Mouse (Mus musculus): ENCODE data around the gene Per2.

The Per2 gene

DNA sequence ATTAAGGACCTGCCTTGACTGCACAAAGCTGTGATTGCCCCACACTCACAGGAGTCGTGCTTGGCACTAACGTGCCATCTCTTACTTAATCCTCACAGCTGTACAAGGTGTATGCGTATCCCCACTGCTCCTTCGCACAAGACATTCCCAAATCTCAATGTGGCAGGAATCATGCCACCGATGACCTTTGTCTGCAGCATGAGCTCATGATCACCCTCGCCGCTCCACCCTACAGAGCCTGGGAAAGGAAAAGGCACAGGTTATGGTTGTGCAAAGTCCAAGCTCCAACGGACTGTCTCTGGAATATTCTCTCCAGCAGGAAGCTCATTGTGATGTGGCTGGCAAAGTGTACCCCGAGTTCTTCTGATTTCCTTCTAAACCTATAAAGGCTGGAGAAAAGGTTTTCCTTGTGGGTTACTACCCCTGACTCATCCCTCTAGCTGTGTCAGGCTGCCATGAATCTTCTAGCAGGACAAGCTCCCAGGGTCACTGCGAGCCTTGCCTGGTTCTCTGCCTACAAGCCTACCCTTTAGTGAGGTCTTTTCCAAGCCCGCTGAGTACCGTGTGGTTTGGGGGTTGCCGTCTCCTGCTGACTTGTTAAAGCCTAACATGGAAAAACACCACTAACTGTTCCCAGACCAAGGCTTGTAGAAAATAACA lies 4.3 kb upstream of the Per2 start:
- in situ Hi-C loops (cut with MboI; ENCODE audit: low pct_unique_long_range_greater_than_20kb in 1 of 2, low sequenced_read_pairs in 2 of 2, unreplicated experiment in 1 of 2), result no loop called here

DNA sequence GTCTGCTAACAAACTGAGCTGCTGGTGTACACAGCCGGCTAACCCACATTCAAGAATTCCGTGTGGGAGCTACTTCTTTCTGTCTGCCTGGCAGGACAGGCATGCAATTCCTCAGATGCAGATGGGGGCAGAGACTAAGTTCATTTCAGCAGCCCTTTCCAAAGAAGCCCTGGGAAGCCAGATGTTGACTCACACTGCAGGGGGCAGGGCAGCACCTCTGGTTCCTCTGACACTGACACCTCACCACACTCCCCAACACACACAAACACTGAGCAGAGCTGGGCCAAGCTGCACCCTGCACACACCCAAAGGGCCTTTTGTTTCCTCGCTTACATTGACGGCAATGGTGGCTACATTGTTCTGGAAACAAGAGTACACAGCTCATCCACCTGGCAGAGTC lies 1.4 kb upstream of the Per2 start:
- in situ Hi-C loops (cut with MboI; ENCODE audit: low pct_unique_long_range_greater_than_20kb in 1 of 2, low sequenced_read_pairs in 2 of 2, unreplicated experiment in 1 of 2), result no loop called here

DNA sequence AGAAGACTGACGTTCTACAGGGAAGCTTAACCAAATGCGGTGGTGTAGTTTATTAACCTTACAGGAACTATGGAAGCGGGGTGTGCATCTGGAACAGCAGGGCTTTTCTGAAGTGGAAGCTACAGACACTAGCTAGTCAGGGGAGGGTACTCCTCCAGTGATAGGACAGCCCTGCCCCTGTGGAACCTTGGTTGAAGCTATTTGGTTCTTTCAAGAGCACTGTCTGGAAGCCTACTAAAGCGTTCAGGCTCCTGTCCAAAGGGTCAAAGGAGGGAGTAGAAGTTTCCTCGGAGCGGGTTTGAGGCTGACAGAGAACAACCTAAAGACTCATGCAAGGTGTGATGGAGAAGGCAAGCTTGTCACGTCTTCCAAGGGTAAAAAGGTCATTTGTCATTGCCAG lies 945 bp upstream of the Per2 start:
- in situ Hi-C loops (cut with MboI; ENCODE audit: low pct_unique_long_range_greater_than_20kb in 1 of 2, low sequenced_read_pairs in 2 of 2, unreplicated experiment in 1 of 2), result no loop called here

DNA sequence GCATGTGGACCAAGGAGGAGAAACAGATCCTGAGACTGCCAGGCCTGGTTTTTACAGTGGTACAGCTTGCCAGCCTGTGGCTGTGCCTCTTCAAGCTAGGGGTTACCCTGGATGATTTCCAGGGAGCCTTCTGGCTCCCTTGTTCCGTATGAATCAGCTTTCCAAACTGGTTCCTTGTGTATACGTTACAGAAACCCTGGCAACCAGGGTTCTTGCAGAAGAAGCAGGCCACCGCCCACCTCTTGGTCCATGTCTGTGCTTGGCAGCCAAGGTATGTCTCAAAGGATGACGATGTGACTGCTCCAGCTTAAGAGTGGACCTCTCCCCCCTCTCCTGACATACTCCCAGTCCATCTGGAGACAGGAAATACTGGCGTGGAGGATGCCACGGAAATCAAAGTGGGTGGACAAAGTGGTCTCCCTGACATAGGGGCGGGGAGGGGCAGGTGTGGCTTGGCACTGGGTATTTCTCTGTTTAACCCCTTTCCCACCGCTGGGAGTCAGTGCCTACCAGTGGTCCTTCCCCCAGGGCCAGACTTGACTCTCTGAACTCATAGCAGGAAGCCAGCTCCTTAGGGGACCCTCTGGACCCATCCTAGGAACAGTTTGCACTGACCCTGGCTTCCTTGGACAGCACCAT lies 782 bp downstream of the Per2 start:
- in situ Hi-C loops (cut with MboI; ENCODE audit: low pct_unique_long_range_greater_than_20kb in 1 of 2, low sequenced_read_pairs in 2 of 2, unreplicated experiment in 1 of 2), result no loop called here

DNA sequence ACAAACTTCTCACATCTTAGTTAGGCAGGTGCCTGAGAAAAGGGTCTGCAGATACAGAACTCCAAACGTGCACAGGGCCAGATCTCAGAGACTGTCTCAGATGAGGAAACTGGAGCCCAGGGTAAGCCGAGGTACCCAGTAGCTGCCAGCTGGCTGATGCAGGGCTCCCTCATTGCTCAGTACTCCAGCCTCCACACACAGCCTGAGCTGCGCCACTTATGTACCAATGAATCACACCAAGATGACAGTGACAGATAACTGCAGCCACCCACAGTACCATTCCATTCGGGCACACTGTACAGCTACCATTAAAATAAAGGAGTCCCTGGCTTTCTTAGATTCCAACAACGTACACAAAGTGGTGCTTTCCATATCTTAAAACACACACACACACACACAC lies 1.4 kb downstream of the Per2 start:
- in situ Hi-C loops (cut with MboI; ENCODE audit: low pct_unique_long_range_greater_than_20kb in 1 of 2, low sequenced_read_pairs in 2 of 2, unreplicated experiment in 1 of 2), result no loop called here

- in situ Hi-C loops (cut with MboI; ENCODE audit: low pct_unique_long_range_greater_than_20kb in 1 of 2, low sequenced_read_pairs in 2 of 2, unreplicated experiment in 1 of 2), result no loop called here
These were observed 2.0 kb downstream of the Per2 start for GRCm38 (mm10) chr1:91457116-91457515.

DNA sequence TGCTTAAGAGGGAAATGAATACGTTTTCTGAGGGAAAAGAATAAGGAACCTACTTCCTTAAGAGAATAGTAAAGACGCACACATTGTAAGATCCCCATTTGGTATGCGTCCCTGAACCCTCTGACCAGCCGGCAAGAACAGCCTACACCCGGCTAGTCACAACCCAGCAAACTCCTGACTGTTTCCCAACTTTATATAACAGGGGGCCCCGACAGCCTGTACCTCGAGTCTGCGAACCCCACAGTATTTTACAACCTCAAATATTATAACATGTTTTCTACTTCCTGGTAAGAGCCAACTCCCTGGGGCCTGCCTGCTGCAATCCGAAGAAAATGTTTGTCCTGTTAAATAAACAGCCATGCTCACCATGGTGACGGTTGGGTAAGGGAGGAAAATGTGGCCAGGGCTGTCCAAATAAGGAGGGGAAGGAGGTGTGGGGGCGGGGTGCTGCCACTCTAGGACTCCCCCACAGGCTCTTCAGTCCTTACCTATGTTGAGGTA lies 2.8 kb downstream of the Per2 start:
- in situ Hi-C loops (cut with MboI; ENCODE audit: low pct_unique_long_range_greater_than_20kb in 1 of 2, low sequenced_read_pairs in 2 of 2, unreplicated experiment in 1 of 2), result no loop called here

- in situ Hi-C loops (cut with MboI; ENCODE audit: low pct_unique_long_range_greater_than_20kb in 1 of 2, low sequenced_read_pairs in 2 of 2, unreplicated experiment in 1 of 2), result no loop called here
These were observed 3.4 kb downstream of the Per2 start for GRCm38 (mm10) chr1:91455661-91456161.

DNA sequence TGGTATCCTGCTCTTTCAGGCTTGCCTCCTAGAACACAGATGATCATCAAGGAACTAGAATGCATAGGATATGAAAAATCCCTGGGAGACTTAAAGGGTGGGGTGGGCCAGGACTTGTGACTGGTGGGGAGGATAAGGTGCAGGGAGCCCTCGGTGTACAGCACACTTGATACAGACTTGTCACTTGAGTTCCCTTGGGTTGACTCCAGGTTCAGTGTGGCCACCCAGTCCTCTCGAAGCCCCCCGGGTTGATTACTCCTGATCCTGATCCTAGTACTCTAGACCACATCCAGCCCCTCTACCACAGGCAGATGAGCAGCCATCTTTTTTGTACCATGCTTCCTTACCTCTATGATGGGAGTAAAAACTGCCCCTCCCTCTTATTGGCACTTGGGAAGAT lies 4.2 kb downstream of the Per2 start:
- in situ Hi-C loops (cut with MboI; ENCODE audit: low pct_unique_long_range_greater_than_20kb in 1 of 2, low sequenced_read_pairs in 2 of 2, unreplicated experiment in 1 of 2), result no loop called here

GRCm38 (mm10) chr1:91454366-91454765 lies 4.8 kb downstream of the Per2 start:
- in situ Hi-C loops (cut with MboI; ENCODE audit: low pct_unique_long_range_greater_than_20kb in 1 of 2, low sequenced_read_pairs in 2 of 2, unreplicated experiment in 1 of 2), result no loop called here

DNA sequence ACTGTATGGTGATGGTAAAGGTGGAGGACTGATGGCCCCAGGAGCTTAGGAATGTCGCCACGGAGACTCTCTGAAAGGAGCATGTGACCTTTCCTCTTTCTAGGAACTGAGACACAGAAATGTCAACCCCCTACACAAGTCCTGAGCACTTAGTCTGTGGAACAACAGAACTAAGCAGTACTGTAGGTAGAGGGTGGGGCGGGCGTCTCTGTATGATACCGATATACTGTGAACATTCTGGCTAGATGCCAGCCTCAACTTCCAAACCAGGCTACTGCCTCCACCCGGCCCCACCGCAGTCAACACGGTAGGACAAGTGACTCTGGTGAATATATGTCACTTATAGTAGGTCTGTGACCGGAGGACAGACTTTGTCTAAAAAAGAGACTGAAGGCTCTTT lies 5.2 kb downstream of the Per2 start:
- in situ Hi-C loops (cut with MboI; ENCODE audit: low pct_unique_long_range_greater_than_20kb in 1 of 2, low sequenced_read_pairs in 2 of 2, unreplicated experiment in 1 of 2), result no loop called here

GRCm38 (mm10) chr1:91451547-91452084 lies 7.5 kb downstream of the Per2 start:
- in situ Hi-C loops (cut with MboI; ENCODE audit: low pct_unique_long_range_greater_than_20kb in 1 of 2, low sequenced_read_pairs in 2 of 2, unreplicated experiment in 1 of 2), result no loop called here

DNA sequence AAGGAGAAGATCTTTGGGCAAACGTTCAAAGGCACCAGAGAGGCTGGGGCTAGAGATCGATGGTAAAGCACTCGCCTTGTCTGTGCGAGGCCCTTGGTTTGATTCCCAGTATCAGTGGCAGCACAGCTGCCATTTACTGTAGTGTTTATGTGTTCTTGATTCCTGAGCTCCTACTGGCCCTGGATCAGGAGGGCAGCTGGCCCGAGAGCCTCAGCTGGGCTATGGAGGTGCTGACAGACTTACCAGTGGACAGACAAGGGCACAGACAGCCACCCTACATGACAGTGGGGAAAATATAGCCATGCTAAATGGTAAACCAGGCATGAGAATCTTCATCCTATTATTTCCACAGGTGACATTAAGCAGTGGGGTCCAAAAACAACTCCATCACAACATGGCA lies 8.3 kb downstream of the Per2 start:
- in situ Hi-C loops (cut with MboI; ENCODE audit: low pct_unique_long_range_greater_than_20kb in 1 of 2, low sequenced_read_pairs in 2 of 2, unreplicated experiment in 1 of 2), result no loop called here

DNA sequence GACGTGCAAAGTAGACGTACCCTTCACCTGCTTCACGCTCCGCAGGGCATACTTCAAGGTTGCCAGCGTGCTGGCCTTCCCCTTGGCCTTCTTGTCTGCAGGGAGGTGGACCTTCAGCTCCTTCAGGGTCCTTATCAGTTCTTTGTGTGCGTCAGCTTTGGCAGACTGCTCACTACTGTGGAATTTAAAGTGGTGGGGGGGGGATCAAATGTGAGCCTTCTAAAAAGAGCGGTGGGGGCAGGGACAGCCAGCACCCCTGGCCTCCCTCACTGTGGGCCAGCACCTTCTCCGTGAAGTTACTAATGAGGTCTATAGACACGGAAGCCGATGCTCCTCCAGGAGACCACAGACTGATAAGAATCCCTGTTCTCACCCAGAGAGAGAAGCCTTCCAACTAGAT lies 10.4 kb downstream of the Per2 start:
- in situ Hi-C loops (cut with MboI; ENCODE audit: low pct_unique_long_range_greater_than_20kb in 1 of 2, low sequenced_read_pairs in 2 of 2, unreplicated experiment in 1 of 2), result no loop called here

DNA sequence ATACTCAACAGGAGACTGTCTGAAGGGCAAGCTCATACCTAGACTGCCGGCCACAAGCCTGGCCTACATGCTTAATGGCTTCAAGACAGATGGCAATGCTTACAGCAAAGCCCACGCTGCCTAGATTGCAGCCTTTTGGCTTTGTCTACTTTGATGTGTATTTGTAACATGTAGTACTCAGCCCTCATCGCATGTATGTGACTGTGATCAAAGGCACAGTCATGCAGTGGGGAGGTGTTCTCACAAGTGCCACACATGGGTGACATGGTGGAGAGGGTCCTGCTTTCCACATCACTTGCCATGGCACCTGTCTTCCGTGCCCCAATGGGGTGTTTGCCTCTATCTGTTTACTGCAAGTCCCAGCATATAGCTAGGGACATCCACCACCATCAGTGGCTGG lies 12.6 kb downstream of the Per2 start:
- in situ Hi-C loops (cut with MboI; ENCODE audit: low pct_unique_long_range_greater_than_20kb in 1 of 2, low sequenced_read_pairs in 2 of 2, unreplicated experiment in 1 of 2), result no loop called here

GRCm38 (mm10) chr1:91446060-91446459 lies 13.1 kb downstream of the Per2 start:
- in situ Hi-C loops (cut with MboI; ENCODE audit: low pct_unique_long_range_greater_than_20kb in 1 of 2, low sequenced_read_pairs in 2 of 2, unreplicated experiment in 1 of 2), result no loop called here

DNA sequence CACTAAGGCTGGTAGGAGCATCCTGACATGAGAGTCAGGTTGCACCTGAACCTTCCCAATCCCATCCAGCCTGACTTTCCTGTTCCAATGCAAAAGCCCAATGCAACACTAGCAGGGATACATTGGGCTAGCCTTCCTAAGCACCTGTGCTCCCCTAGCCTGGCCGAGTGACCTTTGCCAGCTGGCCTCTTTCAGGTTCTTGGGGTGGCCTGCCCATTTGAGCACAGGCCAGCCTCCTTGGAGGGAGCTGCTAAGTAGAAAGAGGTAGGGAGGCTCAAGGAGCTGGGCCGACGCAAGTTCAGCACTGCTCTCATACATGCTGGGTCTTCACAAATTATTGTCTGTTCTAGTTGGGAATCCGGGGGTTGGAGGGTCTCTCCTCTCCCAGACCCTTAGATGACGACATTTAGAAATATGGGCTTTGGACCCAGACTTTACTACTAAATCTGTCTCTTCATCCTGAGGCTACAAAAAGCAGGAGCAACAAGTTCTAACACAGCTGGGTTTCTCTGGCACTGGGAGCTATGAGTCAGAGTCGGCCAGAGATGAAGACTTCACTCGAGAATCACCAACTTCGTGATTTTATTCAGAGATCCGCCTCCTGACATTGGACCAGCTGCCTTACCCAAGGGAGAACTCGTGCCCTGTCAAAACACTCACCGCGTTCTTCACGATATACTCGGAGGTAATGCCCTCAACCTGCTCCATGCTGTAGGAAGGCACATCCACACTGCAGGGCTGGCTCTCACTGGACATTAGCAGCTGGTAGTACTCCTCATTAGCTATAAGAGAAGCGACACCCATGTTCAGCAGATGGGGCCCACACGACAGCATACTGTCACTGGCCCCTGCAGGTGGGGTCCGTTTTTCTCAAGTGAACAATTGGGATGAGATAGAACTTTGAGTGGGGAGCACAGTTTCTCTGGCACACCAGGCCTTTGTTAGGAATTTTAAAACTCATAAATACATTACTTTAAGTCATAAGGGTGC lies 14.0 kb downstream of the Per2 start:
- in situ Hi-C loops (cut with MboI; ENCODE audit: low pct_unique_long_range_greater_than_20kb in 1 of 2, low sequenced_read_pairs in 2 of 2, unreplicated experiment in 1 of 2), result no loop called here

DNA sequence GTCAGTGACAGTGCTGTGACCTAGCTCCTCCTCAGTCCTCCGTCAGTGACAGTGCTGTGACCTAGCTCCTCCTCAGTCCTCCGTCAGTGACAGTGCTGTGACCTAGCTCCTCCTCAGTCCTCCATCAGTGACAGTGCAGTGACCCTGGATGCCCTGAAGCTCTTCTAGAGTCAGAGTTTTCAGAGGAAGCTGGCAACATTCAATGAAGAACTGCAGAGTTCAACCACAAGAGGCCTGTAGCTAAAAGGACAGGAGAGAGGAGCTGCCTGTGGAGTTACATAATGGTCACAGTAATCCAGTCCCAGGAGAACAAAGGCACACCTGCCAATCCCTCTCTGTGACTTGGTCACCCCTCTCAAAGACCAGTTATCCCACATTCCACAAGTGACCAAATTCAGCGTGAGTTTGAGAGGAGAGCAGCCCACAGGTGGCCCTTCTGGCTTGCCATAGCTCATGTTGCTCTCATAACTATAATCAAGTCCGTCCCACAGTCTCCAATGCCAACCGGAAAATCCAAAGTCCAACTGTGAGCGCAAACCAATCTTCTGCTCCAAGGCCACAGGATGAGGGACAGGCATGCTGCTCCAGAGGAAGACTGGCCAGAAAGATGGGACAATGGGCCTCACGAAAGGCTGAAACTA lies 16.7 kb downstream of the Per2 start:
- in situ Hi-C loops (cut with MboI; ENCODE audit: low pct_unique_long_range_greater_than_20kb in 1 of 2, low sequenced_read_pairs in 2 of 2, unreplicated experiment in 1 of 2), result no loop called here
